Mouse (Mus musculus) activated CD4-positive, CD25-positive, alpha-beta regulatory T cell, adult 4 months (primary cell): ENCODE measurements around the gene Tmem232. TPM values are rescaled to one million over a fixed set of nuclear protein-coding genes. Genes with fewer than 3 reads are reported as not detected.
"Not testable (repeated sequence)": the region's sequence is repeated elsewhere in the genome, so short reads cannot be mapped to it uniquely, and the experiment has no call there.

Experiments used
- ATAC-seq: one replicate; pipeline ENCODE4 v1.8.0; 2017
- polyA plus RNA-seq, 2 experiments: library from polyadenylated mRNA; unstranded; fragments of 100-300 nt; shearing (Covaris generic); gene quantifications; one replicate each; pipeline ENCODE4 v1.2.1; 2017

The Tmem232 gene
- polyA plus RNA-seq, 2 experiments from 2014 or later, result not detected

DNA sequence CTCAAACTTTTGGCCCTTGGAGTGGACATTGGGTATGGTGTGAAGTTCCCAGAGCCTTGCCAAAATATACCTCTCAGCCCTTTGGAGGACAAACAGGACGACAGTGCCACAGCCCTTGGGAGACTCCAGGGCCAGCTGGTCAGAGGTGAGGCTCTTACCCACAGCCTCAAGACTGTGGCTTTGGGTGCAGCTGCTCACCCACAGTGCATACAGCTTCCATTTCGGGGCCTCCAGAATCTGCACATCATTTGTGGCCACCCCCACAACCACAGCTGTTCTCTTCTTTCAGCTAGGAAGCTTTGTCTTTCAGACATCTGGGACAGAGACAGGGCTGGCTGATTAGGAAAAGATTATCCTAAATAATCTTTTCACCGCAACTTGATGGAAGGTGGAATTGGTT is 27.1 kb downstream of the Tmem232 start:
- ATAC-seq, result no peak

DNA sequence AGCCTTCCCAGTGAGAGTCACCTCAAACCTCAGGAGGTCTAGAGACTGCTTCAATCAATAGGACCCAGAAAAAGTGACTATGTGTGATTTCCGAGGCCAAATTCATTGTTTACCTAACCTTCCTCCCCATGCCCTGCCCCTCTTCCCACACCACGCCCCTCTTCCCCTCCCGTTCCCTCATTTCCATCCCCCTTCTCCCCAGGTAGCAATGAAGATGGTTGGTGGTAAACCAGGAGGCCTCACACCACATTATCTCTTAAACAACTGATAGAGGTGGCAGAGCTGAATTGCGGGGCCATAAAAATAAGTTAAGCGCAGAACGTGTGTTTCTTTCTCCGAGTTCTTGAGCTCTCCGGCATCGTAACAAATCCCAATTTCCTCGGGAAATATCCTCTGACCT is 55.9 kb downstream of the Tmem232 start:
- no peak for ATAC-seq

DNA sequence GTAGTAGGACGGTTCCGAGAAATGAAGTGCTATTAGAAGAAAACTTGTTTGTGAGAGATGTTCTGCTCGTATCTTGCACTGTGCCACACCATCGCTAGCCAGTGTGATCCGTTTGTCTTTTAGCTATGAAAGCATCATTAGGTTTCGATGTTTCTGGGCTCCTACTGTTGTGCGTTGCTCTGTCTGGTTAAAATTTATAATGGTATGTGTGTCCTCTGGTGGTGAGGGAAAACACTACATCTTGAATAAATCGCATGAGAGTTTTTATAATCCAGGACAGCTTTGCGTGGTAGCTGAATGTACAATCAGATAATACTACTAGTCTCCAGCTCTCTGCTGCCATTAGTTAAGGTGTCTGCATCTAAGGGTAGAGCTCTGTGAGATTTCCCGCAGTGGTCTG is 63.8 kb downstream of the Tmem232 start:
- ATAC-seq, result no peak

DNA sequence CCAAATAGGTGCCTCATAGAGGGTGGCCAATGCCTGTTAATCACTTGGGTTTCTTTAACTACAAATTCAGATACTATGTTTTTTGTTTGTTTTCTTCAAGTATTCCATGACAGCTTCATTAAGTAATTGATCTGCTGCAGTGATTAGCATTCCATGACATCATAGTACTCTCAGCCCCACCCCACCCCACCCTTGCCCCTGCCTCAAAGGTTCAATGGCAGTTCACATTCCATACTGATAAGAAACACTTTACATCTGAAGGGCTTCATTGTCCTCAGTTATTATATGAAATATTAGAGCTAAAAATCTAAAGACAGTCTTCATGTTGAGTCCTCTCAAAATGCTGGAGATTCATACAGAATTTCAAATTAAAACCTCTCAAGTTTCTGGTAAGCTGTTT is 89.8 kb downstream of the Tmem232 start:
- ATAC-seq, result no peak

DNA sequence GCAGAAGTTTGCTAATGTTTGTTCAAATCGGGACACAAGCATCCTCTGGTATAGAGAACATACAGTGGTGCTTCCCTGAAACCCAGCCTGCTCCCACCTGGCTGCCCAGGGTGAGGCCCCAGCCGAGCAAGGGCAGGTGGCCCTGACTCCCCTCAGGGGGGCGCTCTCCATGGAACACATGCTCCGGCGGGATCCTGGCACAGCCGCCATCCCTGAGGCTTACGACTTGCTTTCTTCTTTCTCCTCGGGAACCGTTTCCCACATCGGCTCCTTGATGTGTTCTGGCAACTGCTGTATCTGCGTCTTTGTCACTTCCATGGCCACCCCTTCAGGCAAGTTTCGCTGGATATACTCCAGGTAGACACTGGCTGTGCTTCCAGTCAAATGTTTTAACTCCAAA is 102.7 kb downstream of the Tmem232 start:
- not testable (repeated sequence) for ATAC-seq

DNA sequence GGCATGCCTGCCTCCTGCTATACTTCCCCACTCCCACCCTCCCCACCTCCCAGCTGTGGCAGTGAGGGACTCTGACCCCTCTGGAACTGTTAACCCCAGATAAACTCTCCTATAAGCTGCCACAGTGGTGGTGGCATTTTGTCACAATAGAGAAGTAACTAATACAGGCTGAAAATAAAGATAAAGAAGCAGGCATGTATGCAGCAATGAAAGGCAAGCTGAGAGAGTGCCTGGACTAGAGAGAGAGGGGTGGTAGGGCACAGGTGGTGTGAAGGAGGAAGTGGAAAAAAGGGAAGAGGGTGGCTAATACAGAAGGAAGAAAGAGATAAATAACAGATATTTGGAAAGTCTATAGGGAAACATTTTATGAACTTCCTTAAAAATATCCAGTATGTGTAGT is 121.5 kb downstream of the Tmem232 start:
- no peak for ATAC-seq

DNA sequence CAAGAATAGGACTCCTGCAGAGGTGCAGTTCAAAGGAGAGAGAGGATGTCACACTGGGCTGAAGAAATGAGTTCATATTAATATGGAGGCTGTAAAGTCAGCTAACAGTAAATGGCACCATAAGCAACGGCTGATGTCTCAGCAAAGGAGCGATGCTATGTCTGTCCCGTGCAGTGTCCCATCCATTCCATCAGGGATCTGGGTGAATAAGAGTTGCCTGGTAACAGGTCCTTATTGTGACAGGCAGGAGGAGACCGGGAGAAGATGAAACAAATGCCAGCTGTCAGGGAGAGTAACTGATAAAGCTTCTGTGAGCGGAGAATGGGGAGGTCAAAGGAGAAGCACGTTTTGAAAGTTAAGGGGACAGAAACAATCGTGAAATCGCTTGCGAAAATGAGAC is 135.3 kb downstream of the Tmem232 start:
- no peak for ATAC-seq

DNA sequence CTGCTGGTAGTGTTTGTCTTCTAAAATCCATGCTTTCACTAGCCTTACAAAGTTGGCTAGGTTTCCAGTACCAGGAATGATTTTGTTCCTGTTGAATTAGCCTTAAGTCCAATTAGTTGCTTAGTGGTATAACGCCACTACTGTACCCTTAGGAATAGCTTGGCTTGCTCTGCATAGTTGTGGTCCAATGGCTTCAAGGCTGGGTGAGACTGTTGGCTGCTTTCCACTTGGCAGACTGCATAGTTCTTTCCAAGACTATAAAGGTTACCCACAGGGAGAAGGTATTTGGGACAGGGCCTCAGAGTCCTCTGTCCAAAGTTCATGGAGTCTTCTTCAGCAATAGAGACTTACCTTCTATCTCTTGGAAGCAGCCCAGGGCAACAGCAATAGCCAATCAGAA is 139.7 kb downstream of the Tmem232 start:
- no peak for ATAC-seq

DNA sequence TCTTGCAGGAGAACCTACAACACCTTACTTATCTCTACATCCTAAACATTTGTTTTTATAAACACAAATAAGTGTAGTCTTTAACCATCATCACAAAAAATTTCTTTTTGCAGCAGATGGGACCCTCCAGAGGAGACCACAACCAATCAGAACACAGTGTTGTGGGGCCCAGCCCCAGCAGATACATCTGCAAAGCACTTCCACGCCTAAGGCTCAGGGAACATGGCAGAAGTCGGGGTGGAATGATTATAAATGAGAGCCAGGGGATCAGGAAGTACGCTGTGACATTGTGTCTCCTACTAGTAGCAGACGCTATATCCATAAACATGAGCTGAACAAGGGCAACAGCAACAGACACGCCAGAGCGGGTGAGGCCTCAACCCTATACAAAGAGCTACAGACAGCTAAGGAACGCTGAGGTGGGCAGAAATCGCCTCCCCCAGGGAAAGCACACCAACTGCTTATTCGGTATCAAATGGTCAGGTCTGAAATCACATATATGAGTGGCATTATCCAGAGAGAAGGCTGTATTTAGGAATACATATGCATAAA is 156.1 kb downstream of the Tmem232 start:
- ATAC-seq, result no peak

DNA sequence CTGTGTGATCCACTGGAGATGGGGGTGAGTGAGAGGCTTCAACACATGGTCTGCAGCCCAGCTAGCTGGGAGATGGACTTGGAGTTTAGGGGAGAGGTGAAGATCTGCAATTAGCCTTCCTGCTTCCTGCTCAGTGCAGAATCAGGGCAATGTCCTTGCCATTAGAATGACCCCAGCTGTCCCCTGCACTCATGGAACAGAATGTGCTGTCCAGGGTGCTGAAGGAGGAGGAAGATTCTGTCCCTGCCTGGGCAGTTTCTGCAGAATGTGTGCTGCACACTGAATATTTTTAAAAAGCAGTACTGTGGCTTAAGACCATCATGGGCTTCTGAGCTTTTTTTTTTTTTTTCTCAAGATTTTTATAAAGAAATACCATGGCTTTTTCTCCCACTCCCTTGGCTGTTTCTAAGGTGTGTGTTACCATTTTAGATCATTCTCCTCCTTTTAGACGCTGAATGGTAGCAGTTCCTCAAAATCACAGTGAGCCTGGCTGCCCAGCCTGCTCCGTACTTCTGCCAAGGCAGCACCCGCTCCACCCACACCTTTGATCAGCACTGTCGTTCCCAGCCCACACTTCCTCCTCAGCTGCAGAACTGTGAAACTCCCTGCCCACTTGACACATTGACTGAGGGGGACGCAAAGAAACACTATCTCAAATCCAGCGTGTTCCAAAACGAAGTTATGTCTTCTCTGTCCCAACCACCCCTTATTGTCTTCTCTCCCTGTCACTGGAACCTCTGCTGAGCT is 170.4 kb downstream of the Tmem232 start:
- no peak for ATAC-seq

DNA sequence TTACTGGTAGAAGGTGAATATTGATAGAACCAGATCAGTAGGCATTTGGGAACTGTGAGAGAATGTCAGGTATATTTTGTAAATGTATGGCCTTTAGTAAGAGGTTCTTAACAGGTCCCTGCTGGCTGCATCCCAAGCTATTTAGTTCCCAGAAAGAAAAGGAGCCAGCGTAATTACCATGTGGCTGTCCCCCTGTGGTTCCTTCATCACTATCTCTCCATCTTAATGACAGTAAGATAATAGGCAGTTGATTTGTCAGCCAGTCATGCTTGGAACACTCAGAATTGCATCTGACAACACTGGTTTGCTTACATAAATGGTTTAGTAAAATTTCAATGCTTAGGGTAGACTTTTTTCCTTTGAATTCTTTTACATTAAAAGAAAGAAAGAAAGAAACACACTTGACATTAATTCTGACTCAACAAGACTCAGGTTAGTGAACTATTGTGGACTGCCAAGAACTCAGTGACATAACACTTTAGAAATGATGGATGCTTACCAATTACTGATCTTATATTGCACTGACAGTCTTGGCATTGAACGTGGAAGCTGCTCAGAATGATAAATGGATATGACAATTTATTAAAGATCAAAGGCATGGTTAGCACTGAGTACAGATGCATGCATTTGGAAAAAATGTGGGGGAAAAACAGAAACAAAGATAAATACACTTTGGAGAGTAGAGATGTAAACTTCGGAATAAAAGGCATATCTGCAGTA is 174.9 kb downstream of the Tmem232 start:
- ATAC-seq, result no peak

DNA sequence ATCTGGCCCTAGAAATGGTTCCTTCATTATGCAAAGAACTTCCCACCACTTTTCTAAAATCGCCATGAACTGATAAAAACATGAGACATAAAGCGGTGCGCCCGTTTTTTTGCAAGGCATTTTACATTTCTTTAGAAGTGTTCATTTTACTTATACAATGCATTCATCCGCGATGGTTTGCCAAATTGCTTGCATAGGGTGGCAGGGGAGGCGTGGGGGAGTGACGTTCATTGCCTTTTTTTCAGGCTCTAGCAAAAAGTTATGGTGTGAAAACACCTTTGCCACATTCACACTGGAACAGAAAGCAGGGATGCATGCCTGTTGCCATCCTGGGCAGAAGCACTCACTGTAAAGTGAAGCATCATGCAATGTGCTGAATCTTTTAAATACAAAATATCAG is 188.7 kb downstream of the Tmem232 start:
- no peak for ATAC-seq

DNA sequence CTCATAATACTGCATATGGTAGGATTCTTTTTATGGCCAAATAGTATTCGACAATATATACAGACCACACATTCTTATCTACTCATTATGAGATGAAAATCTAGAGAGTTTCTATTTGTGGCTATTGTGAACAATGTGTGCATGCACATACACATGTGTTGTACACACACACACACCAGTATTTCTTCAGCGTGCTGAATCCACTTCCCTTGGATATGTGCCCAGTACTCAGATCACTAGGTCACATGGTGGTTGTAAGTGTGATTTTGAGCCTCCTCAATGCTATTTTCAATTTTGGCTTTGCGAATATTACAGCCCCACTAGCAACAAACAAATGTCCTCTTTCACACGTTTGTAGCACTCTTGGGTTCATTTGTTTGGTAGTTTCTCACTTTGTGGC is 200.6 kb downstream of the Tmem232 start:
- ATAC-seq, result no peak

DNA sequence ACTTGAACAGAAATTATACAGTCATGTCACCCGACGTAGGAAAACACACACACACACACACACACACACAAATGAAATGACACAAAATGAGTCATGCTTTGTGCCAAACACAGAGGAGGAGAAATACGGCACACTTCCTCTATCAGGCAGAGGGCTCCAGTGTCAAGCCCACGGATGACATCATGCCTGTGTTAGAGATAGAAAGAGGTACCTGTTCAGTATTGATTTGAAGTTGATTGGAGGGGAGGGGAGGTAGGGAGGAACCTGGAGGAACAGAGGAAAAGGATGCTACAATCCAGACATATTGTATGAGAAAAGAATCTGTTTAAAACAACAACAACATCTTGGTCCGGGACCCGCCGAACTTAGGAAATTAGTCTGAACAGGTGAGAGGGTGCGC is 209.8 kb downstream of the Tmem232 start:
- no peak for ATAC-seq

DNA sequence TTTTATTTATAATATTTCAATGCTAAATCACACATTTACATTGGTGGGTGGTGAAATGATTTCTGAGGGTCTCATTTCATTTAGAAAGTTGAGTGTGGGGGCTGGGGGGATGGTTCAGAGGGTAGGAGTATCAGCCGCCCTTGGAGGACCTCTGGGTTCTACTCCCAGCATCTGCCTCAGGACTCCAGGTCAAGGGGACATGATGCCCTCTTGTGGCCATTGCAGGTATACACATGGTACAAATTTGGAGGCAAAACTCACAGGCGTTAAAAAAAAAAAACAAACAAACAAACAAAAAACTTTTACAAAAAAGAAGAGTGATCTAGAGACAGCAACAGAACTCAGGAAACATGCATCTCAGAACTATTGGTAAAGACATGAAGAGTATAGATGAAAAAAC is 215.3 kb downstream of the Tmem232 start:
- no peak for ATAC-seq

DNA sequence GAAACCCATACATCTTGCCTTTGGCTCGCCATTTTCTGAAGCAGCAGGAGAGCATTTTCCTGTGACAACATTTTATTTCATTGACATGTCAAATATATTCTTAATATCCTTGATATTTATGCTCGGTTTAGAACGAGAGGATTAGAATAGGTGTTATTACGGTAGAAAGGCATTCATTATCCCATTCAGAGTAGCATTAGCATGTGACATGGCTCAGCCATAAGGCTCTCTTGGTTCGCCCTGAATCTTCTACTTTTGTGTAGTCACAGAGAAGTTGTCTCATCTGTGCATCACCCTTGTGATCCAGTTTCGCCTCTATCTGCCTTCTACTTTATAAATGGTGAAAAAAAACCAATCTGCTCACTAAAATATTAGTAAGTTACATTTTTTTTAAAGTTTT is 220.0 kb downstream of the Tmem232 start:
- no peak for ATAC-seq

DNA sequence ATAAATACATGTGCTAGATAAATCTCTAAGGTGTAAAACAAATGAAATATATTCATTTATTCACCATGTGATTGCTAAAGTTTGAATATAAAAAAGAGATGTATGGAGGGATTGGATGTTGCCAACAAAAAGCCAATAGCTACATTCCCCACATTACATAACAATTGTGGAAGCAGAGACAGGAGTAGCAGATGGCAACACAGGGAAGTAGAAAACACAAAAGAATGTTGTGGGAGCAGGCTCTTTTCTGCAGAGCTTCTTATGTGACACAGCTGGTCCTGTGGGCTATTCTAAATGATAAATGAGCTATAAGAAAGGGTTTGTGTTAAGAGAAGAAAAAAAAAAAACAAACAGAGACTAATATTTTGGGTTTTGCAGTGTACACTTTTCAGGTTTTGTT is 240.6 kb downstream of the Tmem232 start:
- ATAC-seq, result no peak

DNA sequence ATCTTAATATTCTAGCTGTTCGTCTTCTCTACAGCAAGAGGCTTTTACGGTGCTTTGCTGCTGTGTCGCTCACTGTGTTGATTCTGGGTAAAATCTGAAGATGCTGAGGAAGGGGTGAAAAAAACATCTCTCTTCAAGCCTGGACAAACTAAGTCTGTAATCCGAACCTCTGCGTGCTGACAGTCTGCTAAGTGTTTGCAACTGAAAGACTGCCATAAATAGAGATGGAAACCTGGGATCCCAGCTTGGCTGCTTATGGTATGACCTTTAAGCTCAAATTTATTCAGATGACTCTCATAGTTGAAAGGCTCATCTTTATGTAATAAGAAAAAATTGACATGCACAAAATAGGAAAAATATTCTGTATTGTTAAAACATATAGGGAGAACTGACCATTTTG is 242.8 kb downstream of the Tmem232 start:
- ATAC-seq, result no peak

DNA sequence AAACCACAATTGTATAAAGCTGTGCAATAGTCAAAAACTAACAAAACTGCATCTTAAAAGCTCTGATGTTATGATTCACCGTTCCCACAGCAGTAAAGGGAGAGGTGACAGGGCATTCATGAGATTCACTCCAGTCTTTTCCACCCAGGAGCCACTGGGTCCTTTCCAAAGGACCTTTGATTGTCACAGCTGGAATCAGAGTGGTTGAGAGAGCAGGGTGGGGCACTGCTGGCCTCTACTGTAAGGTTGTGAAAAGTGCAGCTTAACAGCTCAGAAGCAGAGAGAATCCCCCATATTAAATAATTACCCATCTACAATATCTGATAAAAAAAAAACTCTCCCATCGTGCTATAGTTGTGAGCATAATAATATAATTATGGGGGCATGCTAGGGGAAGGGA is 288.4 kb downstream of the Tmem232 start:
- ATAC-seq, result no peak

DNA sequence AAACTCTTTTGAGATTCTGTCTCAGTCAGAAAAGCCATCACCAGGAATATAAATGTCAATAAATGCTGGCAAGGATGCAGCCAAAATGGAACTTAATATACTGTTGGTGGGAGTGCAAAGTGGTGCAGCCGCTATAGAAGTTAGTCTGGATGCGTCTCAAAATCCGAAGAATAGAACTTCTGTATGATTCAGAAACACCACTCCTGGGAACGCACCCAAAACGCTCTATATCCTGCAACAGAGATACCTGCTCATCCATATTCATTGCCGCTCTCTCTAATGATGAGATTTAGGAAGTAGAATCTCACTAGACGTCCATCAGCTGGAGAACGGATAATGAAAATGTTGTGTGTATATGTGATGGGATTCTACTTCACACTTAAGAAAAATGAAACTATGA is 290.3 kb downstream of the Tmem232 start:
- ATAC-seq, result no peak

DNA sequence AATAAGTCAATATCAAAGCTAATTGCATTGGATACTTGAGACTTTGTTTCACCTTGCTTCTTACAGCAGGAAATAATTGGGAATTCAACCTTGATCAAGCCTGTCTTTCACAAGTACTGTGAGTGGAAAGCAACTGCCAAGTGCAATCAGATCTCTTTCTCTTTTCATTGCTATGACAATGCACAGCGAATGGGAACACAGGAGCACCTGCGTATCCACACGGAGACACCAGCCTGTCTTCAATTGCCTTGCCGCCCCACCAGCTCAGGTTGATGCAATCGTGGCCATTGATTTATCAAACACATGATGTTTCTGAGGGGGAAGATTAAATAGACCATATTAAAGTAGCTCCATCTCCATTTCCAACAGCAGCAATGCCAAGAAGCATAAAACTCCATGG is 296.9 kb downstream of the Tmem232 start:
- ATAC-seq, result no peak

DNA sequence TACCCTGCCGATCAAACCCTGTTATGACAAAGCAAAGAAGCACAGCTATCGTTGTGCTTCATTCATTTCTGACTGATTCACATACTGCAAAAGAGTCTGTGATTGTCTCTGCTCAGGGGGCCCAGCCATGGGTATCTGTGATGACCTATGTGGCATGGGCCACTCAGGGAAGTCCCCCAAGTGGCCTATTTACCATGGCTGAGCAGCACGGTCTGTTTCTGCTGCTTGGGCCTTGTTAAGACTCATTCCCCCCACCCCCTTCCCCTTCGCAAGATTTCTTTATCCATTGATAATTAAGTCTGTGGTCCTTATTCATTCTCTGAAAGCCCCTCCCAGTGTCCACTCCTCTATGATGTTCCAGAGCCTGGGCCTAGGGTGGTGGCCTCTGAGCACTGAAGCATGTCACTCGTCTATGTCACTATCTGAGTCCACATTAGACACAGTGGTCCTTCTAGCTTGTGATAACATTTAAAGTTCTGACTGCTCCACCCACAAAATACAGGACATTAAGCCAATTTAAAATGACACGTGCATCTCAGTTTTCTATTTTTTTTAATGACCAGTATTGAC is 315.1 kb downstream of the Tmem232 start:
- ATAC-seq, result no peak

DNA sequence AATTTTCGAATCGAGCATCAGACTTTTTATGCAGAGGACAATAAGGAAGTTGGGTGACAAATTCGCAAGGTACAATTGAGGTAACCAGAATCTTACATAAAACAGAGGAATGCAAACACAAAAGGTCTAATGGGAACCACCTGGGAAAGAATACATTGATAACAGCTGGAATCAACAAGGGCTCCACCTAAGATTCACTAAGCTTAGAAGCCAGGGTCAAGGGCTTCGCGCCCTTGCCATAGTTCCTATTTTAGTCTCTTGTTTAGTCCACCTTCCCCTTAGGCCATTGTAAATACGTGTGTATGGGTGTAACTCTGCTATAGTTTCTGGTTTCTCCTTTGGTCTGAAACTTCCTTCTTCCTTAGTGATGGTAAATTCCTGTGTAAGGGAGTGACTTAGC is 318.9 kb downstream of the Tmem232 start:
- not testable (repeated sequence) for ATAC-seq
